Mouse (Mus musculus): ENCODE measurements around the gene Rab36. TPM values are rescaled to one million over a fixed set of nuclear protein-coding genes. Genes with fewer than 3 reads are reported as not detected.

The Rab36 gene
- polyA plus RNA-seq, 1 experiment from 2014 or later = 6.9 TPM

DNA sequence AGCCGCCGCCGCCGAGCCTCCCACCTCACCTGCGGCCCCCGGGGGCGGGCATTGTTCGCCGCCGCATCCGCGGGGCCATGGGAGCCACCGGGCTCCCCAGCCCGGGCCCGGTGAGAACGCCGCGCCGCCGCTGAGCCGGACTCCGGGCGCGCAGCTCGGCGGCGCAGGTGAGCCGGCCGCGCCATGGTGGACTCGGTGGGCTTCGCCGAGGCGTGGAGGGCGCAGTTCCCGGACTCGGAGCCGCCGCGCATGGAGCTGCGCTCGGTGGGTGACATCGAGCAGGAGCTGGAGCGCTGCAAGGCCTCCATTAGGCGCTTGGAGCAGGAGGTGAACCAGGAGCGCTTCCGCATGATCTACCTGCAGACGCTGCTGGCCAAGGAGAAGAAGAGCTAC lies 24.0 kb downstream of the Rab36 start:
- ATAC-seq (ENCODE audit: insufficient read depth, low FRiP score, low read depth) = 0 out of 2 replicates have a peak, but pooled peaks have one; percentile 18
- no peaks in the 10 kb centered on the region for H3K9me3 ChIP-seq
- H3K27me3 ChIP-seq (replicated peaks) = no peaks in the 10 kb centered on the region
- peak overlapping the region; percentile 46; the same call in 1 of the 2 replicates for H3K27ac ChIP-seq
- H3K4me3 ChIP-seq (replicated peaks) = peak overlapping the region; percentile 72
- H3K9ac ChIP-seq = peak overlapping the region; percentile 77
- peak overlapping the region; percentile 87 for H3K4me2 ChIP-seq
- no peaks in the 10 kb centered on the region for H3K36me3 ChIP-seq
- H3K4me1 ChIP-seq = peaks cover 42% of the 10 kb centered on the region
- under 1% methylated on average over 32 of the region's 48 CpGs for WGBS

DNA sequence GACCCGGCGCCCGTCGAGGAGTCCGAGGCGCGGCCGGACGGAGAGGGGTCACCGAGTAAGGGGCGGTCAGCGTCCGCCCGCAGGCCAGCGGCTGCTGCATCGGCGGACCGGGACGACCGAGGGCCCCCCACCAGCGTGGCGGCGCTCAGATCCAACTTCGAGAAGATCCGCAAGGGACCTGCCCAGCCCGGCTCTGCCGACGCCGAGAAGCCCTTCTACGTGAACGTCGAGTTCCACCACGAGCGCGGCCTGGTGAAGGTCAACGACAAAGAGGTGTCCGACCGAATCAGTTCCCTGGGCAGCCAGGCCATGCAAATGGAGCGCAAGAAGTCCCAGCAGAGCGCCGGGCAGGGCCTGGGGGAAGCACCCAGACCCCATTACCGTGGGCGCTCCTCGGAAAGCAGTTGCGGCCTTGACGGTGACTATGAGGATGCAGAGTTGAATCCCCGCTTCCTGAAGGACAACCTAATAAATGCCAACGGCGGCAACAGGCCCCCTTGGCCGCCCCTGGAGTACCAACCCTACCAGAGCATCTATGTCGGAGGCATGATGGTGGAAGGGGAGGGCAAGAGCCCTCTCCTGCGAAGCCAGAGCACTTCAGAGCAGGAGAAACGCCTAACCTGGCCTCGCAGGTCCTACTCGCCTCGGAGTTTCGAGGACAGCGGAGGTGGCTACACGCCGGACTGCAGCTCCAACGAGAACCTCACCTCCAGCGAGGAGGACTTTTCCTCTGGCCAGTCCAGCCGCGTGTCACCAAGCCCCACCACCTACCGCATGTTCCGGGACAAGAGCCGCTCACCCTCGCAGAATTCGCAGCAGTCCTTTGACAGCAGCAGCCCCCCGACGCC lies 24.7 kb downstream of the Rab36 start:
- Histone ChIP-seq H3K9me3 (no peaks in the 10 kb centered on the region), H3K4me2 (peak overlapping the region; percentile 87), H3K9ac (peak overlapping the region; percentile 77), H3K27me3 (replicated peaks) (no peaks in the 10 kb centered on the region), H3K27ac (no peak overlapping the region), H3K4me3 (replicated peaks) (peak overlapping the region; percentile 72), H3K4me1 (peaks cover 42% of the 10 kb centered on the region), H3K36me3 (no peaks in the 10 kb centered on the region)
- ATAC-seq (ENCODE audit: insufficient read depth, low FRiP score, low read depth) = no peak
- WGBS = 3% methylated on average over 71 of the region's 71 CpGs

DNA sequence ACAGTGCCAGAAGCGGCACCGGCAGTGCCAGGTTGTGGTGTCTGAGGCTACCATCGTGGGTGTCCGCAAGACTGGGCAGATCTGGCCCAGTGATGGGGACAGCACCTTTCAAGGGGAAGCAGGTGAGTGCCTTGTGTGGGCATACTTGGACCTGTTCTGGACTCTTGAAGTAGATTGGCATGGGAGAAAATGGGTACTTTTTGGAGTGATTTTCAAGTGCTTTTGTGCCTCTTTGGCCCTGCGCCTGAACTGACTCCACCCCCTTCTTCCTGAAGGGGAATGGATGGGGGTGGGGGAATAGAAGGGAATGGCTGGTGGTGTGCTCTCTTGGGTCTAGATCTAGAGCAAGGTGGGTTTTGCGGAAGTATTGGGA lies 25.3 kb downstream of the Rab36 start:
- Histone ChIP-seq H3K4me2 (peak overlapping the region; percentile 87), H3K27ac (no peak overlapping the region), H3K9me3 (no peaks in the 10 kb centered on the region), H3K27me3 (replicated peaks) (no peaks in the 10 kb centered on the region), H3K4me1 (peaks cover 42% of the 10 kb centered on the region), H3K4me3 (replicated peaks) (peak overlapping the region; percentile 72), H3K9ac (peak overlapping the region; percentile 77; the same call in 1 of the 2 replicates), H3K36me3 (no peaks in the 10 kb centered on the region)
- WGBS = 15% methylated on average over 6 of the region's 6 CpGs
- ATAC-seq (ENCODE audit: insufficient read depth, low FRiP score, low read depth) = no peak

DNA sequence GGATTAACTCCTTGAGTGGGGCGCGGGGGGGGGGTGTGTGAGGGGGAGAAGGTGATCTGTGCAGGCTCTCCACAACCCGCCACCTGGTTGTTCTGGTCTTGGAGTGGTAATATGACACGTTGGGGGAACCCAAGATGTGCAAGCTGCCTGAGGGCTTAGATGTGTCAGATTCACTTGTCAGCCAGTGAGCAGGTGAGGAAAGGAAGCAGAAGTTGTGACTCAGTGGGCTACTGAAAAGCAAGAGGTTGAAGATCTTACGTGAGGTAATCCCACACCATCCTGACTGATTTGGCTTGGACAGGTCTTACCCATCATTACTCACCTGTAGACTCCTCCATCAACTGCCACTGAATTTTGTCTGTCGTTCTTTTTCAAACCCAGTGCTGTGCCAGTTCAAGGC lies 25.8 kb downstream of the Rab36 start:
- no peak for ATAC-seq (ENCODE audit: insufficient read depth, low FRiP score, low read depth)
- Histone ChIP-seq H3K27me3 (replicated peaks) (no peaks in the 10 kb centered on the region), H3K9ac (no peak overlapping the region), H3K4me3 (replicated peaks) (peak overlapping the region; percentile 72), H3K9me3 (no peaks in the 10 kb centered on the region), H3K4me2 (peak overlapping the region; percentile 87), H3K36me3 (no peaks in the 10 kb centered on the region), H3K4me1 (peaks cover 46% of the 10 kb centered on the region), H3K27ac (no peak overlapping the region)
- WGBS = 41% methylated on average over 6 of the region's 6 CpGs

DNA sequence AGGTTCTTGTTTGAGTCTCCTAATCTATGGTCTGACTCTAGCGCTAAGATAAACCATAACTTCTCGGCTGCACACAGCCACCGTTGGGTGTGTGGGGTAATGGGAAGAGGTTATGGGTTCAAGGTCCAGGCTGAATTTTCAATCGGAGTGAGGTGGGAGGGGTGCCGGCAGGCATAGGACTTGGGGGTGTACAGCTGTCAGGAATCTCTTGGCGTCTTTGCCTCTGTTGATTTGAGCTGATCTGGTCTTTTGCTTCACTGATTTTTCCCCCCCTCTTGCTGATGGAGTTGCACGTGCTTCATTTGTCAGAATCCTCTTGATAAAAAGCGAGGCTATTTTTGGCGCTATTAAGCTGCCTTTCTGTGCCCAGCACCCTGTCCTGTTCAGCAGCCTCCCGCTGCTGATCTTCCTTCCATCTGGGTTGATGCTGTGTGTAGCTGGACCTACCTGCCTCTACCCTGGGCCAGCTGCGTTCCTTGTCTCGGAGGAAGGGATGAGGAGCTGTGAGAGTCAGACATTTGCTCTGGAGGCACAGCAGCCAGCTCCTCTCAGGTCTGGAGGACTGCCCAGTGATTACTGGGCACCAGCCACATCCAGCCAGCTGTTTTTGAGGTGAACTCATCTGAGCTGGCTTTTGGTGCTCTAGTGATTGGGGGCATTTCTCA lies 26.6 kb downstream of the Rab36 start:
- H3K9me3 ChIP-seq = no peaks in the 10 kb centered on the region
- peak overlapping the region; percentile 72 for H3K4me3 ChIP-seq (replicated peaks)
- no peak for ATAC-seq (ENCODE audit: insufficient read depth, low FRiP score, low read depth)
- no peak overlapping the region for H3K27ac ChIP-seq
- H3K4me2 ChIP-seq = peak overlapping the region; percentile 87
- no peaks in the 10 kb centered on the region for H3K27me3 ChIP-seq (replicated peaks)
- H3K36me3 ChIP-seq = no peaks in the 10 kb centered on the region
- peaks cover 46% of the 10 kb centered on the region for H3K4me1 ChIP-seq
- no peak overlapping the region for H3K9ac ChIP-seq
- WGBS = 45% methylated on average over 12 of the region's 12 CpGs

- H3K36me3 ChIP-seq = no peaks in the 10 kb centered on the region
- no peak overlapping the region for H3K4me2 ChIP-seq
- H3K4me1 ChIP-seq = peaks cover 39% of the 10 kb centered on the region
- ATAC-seq (ENCODE audit: insufficient read depth, low FRiP score, low read depth) = no peak
- no peak overlapping the region for H3K4me3 ChIP-seq (replicated peaks)
- H3K27ac ChIP-seq = no peak overlapping the region
- H3K27me3 ChIP-seq (replicated peaks) = no peaks in the 10 kb centered on the region
- WGBS = 76% methylated on average over 6 of the region's 6 CpGs
- no peak overlapping the region for H3K9ac ChIP-seq
- H3K9me3 ChIP-seq = no peaks in the 10 kb centered on the region
Measured at GRCm38 (mm10) chr10:75065691-75066090, 28.8 kb downstream of the Rab36 start.

GRCm38 (mm10) chr10:75067446-75067845 lies 30.6 kb downstream of the Rab36 start:
- no peaks in the 10 kb centered on the region for H3K36me3 ChIP-seq
- no peaks in the 10 kb centered on the region for H3K27me3 ChIP-seq (replicated peaks)
- H3K27ac ChIP-seq = no peak overlapping the region
- ATAC-seq (ENCODE audit: insufficient read depth, low FRiP score, low read depth) = no peak
- H3K4me1 ChIP-seq = peaks cover 26% of the 10 kb centered on the region
- H3K4me3 ChIP-seq (replicated peaks) = no peak overlapping the region
- H3K9me3 ChIP-seq = no peaks in the 10 kb centered on the region
- H3K9ac ChIP-seq = no peak overlapping the region
- H3K4me2 ChIP-seq = no peak overlapping the region

- Histone ChIP-seq H3K27ac (no peak overlapping the region), H3K4me2 (no peak overlapping the region), H3K27me3 (replicated peaks) (no peaks in the 10 kb centered on the region), H3K9ac (no peak overlapping the region), H3K4me1 (peaks cover 21% of the 10 kb centered on the region), H3K36me3 (no peaks in the 10 kb centered on the region), H3K9me3 (no peaks in the 10 kb centered on the region), H3K4me3 (replicated peaks) (no peak overlapping the region)
- WGBS = 31% methylated on average over 2 of the region's 2 CpGs
- no peak for ATAC-seq (ENCODE audit: insufficient read depth, low FRiP score, low read depth)
Measured at GRCm38 (mm10) chr10:75068086-75068485, 31.2 kb downstream of the Rab36 start.

DNA sequence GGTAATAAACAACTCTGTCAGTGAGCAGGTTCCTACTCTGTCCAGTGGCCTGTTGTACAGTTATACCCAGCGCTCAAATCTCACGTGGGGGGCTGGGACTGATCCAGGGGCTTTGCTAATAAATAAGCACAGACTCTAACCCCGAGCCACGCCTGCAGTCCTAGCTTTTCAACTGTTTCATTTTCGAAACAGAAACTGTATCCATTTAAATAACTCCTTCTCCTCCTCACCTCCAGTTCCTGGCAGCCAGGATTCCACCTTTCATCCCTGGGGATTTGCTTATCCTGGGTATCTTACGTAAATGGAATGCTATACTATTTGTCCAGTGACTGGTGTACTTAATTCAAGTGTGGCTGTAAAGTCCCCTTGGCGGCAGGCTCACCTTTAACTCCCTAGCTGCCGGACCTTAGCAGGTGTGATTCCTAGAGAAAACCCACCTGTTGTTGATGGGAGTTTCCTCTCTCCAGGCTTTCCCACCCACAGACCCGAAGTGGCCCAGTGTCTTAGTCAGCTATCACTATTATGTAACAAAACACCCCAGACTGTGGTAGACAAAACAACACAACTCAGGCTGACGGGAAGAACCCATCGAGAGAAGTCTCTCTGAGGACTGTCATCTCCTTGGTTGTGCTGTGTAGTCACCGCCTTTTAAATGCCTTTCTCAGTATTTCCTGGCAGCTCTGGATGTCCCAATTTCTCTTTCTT lies 31.9 kb downstream of the Rab36 start:
- ATAC-seq (ENCODE audit: insufficient read depth, low FRiP score, low read depth) = 0 out of 2 replicates have a peak, but pooled peaks have one; percentile 25
- WGBS = 30% methylated on average over 12 of the region's 12 CpGs
- Histone ChIP-seq H3K27me3 (replicated peaks) (no peaks in the 10 kb centered on the region), H3K27ac (no peak overlapping the region; the same call in 1 of the 2 replicates), H3K4me3 (replicated peaks) (no peak overlapping the region), H3K4me1 (peaks cover 14% of the 10 kb centered on the region), H3K9ac (no peak overlapping the region), H3K9me3 (no peaks in the 10 kb centered on the region), H3K36me3 (no peaks in the 10 kb centered on the region), H3K4me2 (0 out of 2 replicates have a peak overlapping the region, but pooled peaks have one; percentile 17)

- WGBS = 42% methylated on average over 11 of the region's 11 CpGs
- H3K27ac ChIP-seq = 0 out of 2 replicates have a peak overlapping the region, but pooled peaks have one; percentile 8
Measured at GRCm38 (mm10) chr10:75070281-75070976, 33.6 kb downstream of the Rab36 start.

DNA sequence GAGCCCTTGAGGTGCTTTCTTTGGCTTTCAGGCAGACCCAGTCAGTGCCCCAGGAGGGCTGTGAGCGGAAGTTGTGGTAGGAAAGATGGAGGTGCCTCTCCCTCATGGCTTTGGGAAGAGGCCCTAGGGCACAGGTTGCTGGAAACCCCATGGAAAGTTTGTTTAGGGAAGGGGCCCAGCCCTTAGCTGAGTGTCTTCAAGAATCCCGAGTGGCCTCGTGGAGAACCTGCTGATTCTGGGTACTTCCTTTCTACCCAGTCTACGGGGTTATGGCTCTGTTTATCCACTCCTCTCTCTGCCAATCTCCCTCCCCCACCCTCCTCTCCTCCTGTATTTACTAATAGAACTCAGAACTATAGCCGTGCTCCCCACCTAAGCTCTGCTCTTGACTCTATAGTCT lies 38.8 kb downstream of the Rab36 start:
- no peaks in the 10 kb centered on the region for H3K9me3 ChIP-seq
- H3K9ac ChIP-seq = no peak overlapping the region
- WGBS = 56% methylated on average over 5 of the region's 5 CpGs
- no peaks in the 10 kb centered on the region for H3K4me1 ChIP-seq
- ATAC-seq (ENCODE audit: insufficient read depth, low FRiP score, low read depth) = no peak
- no peak overlapping the region for H3K4me3 ChIP-seq (replicated peaks)
- no peaks in the 10 kb centered on the region for H3K36me3 ChIP-seq
- H3K4me2 ChIP-seq = no peak overlapping the region
- no peak overlapping the region for H3K27ac ChIP-seq
- no peaks in the 10 kb centered on the region for H3K27me3 ChIP-seq (replicated peaks)

More at GRCm38 (mm10) chr10:75070281-75070976, 33.6 kb downstream of the Rab36 start:
- no peak; the same call in 1 of the 2 replicates for ATAC-seq (ENCODE audit: insufficient read depth, low FRiP score, low read depth)
- Histone ChIP-seq H3K4me3 (replicated peaks) (no peak overlapping the region), H3K9me3 (no peaks in the 10 kb centered on the region), H3K4me1 (peaks cover 13% of the 10 kb centered on the region), H3K4me2 (no peak overlapping the region), H3K27me3 (replicated peaks) (no peaks in the 10 kb centered on the region), H3K9ac (no peak overlapping the region), H3K36me3 (no peaks in the 10 kb centered on the region)
